Mouse (Mus musculus) lung, embryonic 16.5 days (tissue): ENCODE measurements at regions not wholly inside any gene's neighbourhood (a gene's known extent, or its start where the extent isn't known, plus 50 kb on each side); places are given as distances from the start of the nearest gene placed in this dataset.
A peak's percentile ranks its signal among the peaks of the same experiment; 100 is the strongest.

Source experiments
- ATAC-seq: fragments of 200-750 bp; cut with Nextera tagmentation; 2 replicates; pipeline ENCODE4 v1.8.0; 2017; ENCODE audit warnings: low read depth, mild to moderate bottlenecking, moderate library complexity
- H3K27ac ChIP-seq: fragments of 300-500 bp; sonication (generic); 2 replicates; pipeline ENCODE4 v1.5.1; 2014; ENCODE audit warnings: mild to moderate bottlenecking, control low read depth, low read length
- H3K27me3 ChIP-seq: fragments of 300-500 bp; sonication (generic); 2 replicates; pipeline ENCODE4 v1.6.1; 2014; ENCODE audit warnings: low read depth, low read length, mixed read lengths; ENCODE audit not compliant: control insufficient read depth, insufficient read depth
- H3K36me3 ChIP-seq: fragments of 300-500 bp; sonication (generic); 2 replicates; pipeline ENCODE4 v1.6.1; 2014; ENCODE audit warnings: low read length; ENCODE audit not compliant: control insufficient read depth, insufficient read depth
- H3K4me1 ChIP-seq: fragments of 300-500 bp; sonication (generic); replicated peaks from 2 replicates; pipeline ENCODE4 v1.6.1; 2014; ENCODE audit warnings: low read length, mixed read lengths; ENCODE audit not compliant: control insufficient read depth, insufficient read depth
- H3K4me2 ChIP-seq: fragments of 300-500 bp; sonication (generic); 2 replicates; pipeline ENCODE4 v1.6.1; 2014; ENCODE audit warnings: low read depth, low read length, control low read depth
- H3K4me3 ChIP-seq: fragments of 300-500 bp; sonication (generic); 2 replicates; pipeline ENCODE4 v1.5.1; 2014; ENCODE audit warnings: mild to moderate bottlenecking, low read length, control low read depth
- H3K9ac ChIP-seq: fragments of 300-500 bp; sonication (generic); 2 replicates; pipeline ENCODE4 v1.6.1; 2014; ENCODE audit warnings: low read length, control low read depth
- H3K9me3 ChIP-seq: fragments of 300-500 bp; sonication (generic); 2 replicates; pipeline ENCODE4 v1.6.1; 2016; ENCODE audit warnings: low read length; ENCODE audit not compliant: control insufficient read depth
- WGBS: fragments of 180-500 bp; shearing (Covaris S2); extraction: QIAGEN DNeasy Blood & Tissue Kit; methylation state at CpG from one replicate; pipeline ENCODE4 v1.1.7; 2014; 5-methylcytosine and 5-hydroxymethylcytosine counted together

GRCm38 (mm10) chr7:134550221-134550809 is 120.1 kb upstream of the Dock1 start:
- 44% methylated on average over 7 of the region's 7 CpGs for WGBS
- ATAC-seq: peak; percentile 72

GRCm38 (mm10) chr7:134552051-134552451 is 118.4 kb upstream of the Dock1 start:
- WGBS: 39% methylated on average over 6 of the region's 6 CpGs
- Histone ChIP-seq H3K27me3 (no peaks in the 10 kb centered on the region), H3K36me3 (no peaks in the 10 kb centered on the region), H3K9me3 (no peaks in the 10 kb centered on the region), H3K4me3 (no peak overlapping the region), H3K9ac (no peak overlapping the region), H3K4me2 (no peak overlapping the region), H3K27ac (no peak overlapping the region), H3K4me1 (peaks cover 18% of the 10 kb centered on the region)
- ATAC-seq: peak; percentile 52; the same call in 1 of the 2 replicates

More at GRCm38 (mm10) chr7:134550221-134550809, 120.1 kb upstream of the Dock1 start:
- H3K4me1 ChIP-seq: peaks cover 18% of the 10 kb centered on the region
- H3K9ac ChIP-seq: no peak overlapping the region
- H3K27me3 ChIP-seq: no peaks in the 10 kb centered on the region
- H3K4me3 ChIP-seq: no peak overlapping the region
- peak overlapping the region; percentile 40; the same call in 1 of the 2 replicates for H3K27ac ChIP-seq
- no peaks in the 10 kb centered on the region for H3K36me3 ChIP-seq
- no peaks in the 10 kb centered on the region for H3K9me3 ChIP-seq
- H3K4me2 ChIP-seq: no peak overlapping the region

- Histone ChIP-seq H3K9me3 (no peaks in the 10 kb centered on the region), H3K4me1 (peaks cover 8% of the 10 kb centered on the region), H3K9ac (no peak overlapping the region), H3K4me2 (no peak overlapping the region), H3K27ac (peak overlapping the region; percentile 57), H3K27me3 (no peaks in the 10 kb centered on the region), H3K4me3 (no peak overlapping the region), H3K36me3 (no peaks in the 10 kb centered on the region)
- peak; percentile 90 for ATAC-seq
- 39% methylated on average over 4 of the region's 4 CpGs for WGBS
Observed at GRCm38 (mm10) chr7:134556061-134556460, 114.4 kb upstream of the Dock1 start.

- ATAC-seq: no peak
- 76% methylated on average over 5 of the region's 5 CpGs for WGBS
- no peaks in the 10 kb centered on the region for H3K4me1 ChIP-seq
- no peak overlapping the region for H3K9ac ChIP-seq
- no peaks in the 10 kb centered on the region for H3K9me3 ChIP-seq
- H3K4me2 ChIP-seq: no peak overlapping the region
- H3K27ac ChIP-seq: no peak overlapping the region
- H3K4me3 ChIP-seq: no peak overlapping the region
- no peaks in the 10 kb centered on the region for H3K27me3 ChIP-seq
- no peaks in the 10 kb centered on the region for H3K36me3 ChIP-seq
Observed at GRCm38 (mm10) chr7:134566322-134566721, 104.1 kb upstream of the Dock1 start.

GRCm38 (mm10) chr7:134569247-134569646 is 101.2 kb upstream of the Dock1 start:
- peak; percentile 66 for ATAC-seq
- Histone ChIP-seq H3K9ac (no peak overlapping the region), H3K9me3 (no peaks in the 10 kb centered on the region), H3K36me3 (no peaks in the 10 kb centered on the region), H3K4me1 (no peaks in the 10 kb centered on the region), H3K4me3 (no peak overlapping the region), H3K27ac (no peak overlapping the region), H3K27me3 (no peaks in the 10 kb centered on the region), H3K4me2 (no peak overlapping the region)
- WGBS: 45% methylated on average over 3 of the region's 3 CpGs

GRCm38 (mm10) chr7:134570176-134570810 is 100.2 kb upstream of the Dock1 start:
- WGBS: 73% methylated on average over 5 of the region's 5 CpGs

GRCm38 (mm10) chr7:134581746-134582145 is 88.7 kb upstream of the Dock1 start:
- no peaks in the 10 kb centered on the region for H3K36me3 ChIP-seq
- no peak for ATAC-seq
- H3K27ac ChIP-seq: no peak overlapping the region
- no peaks in the 10 kb centered on the region for H3K9me3 ChIP-seq
- H3K27me3 ChIP-seq: no peaks in the 10 kb centered on the region
- H3K4me2 ChIP-seq: no peak overlapping the region
- no peaks in the 10 kb centered on the region for H3K4me1 ChIP-seq
- no peak overlapping the region for H3K9ac ChIP-seq
- H3K4me3 ChIP-seq: no peak overlapping the region

More at GRCm38 (mm10) chr7:134570176-134570810, 100.2 kb upstream of the Dock1 start:
- no peak for ATAC-seq
- no peaks in the 10 kb centered on the region for H3K36me3 ChIP-seq
- H3K4me2 ChIP-seq: no peak overlapping the region
- H3K9me3 ChIP-seq: no peaks in the 10 kb centered on the region
- H3K4me1 ChIP-seq: no peaks in the 10 kb centered on the region
- no peak overlapping the region for H3K9ac ChIP-seq
- H3K27ac ChIP-seq: no peak overlapping the region
- no peaks in the 10 kb centered on the region for H3K27me3 ChIP-seq
- no peak overlapping the region for H3K4me3 ChIP-seq

- no peak overlapping the region for H3K4me2 ChIP-seq
- 77% methylated on average over 5 of the region's 5 CpGs for WGBS
- no peak for ATAC-seq
- H3K27ac ChIP-seq: no peak overlapping the region
- no peak overlapping the region for H3K9ac ChIP-seq
- no peaks in the 10 kb centered on the region for H3K4me1 ChIP-seq
- H3K9me3 ChIP-seq: no peaks in the 10 kb centered on the region
- H3K27me3 ChIP-seq: no peaks in the 10 kb centered on the region
- H3K36me3 ChIP-seq: no peaks in the 10 kb centered on the region
- H3K4me3 ChIP-seq: no peak overlapping the region
Observed at GRCm38 (mm10) chr7:134585478-134585877, 85.0 kb upstream of the Dock1 start.

GRCm38 (mm10) chr7:134586990-134587389 is 83.5 kb upstream of the Dock1 start:
- WGBS: 89% methylated on average over 6 of the region's 6 CpGs
- H3K27me3 ChIP-seq: no peaks in the 10 kb centered on the region
- ATAC-seq: no peak
- no peak overlapping the region for H3K27ac ChIP-seq
- H3K9ac ChIP-seq: no peak overlapping the region
- H3K4me3 ChIP-seq: no peak overlapping the region
- H3K4me2 ChIP-seq: no peak overlapping the region
- no peaks in the 10 kb centered on the region for H3K36me3 ChIP-seq
- no peaks in the 10 kb centered on the region for H3K4me1 ChIP-seq
- no peaks in the 10 kb centered on the region for H3K9me3 ChIP-seq
